Mouse (Mus musculus): ENCODE data around the gene Adamts2.

- TF ChIP-seq CTCF (IDR thresholded peaks at IDR 0.05; ENCODE audit: low read depth, low read length) (no peak), POLR2A (IDR thresholded peaks at IDR 0.05; ENCODE audit: insufficient read depth, low read length) (no peak)
These were observed 21.9 kb downstream of the Adamts2 start for GRCm38 (mm10) chr11:50623806-50624205.
